Mouse (Mus musculus) hindbrain, embryonic 14.5 days (tissue): ENCODE measurements at regions not wholly inside any gene's neighbourhood (a gene's known extent, or its start where the extent isn't known, plus 50 kb on each side); places are given as distances from the start of the nearest gene placed in this dataset.
"Not testable (repeated sequence)": the region's sequence is repeated elsewhere in the genome, so short reads cannot be mapped to it uniquely, and the experiment has no call there.

ENCODE experiments used
- ATAC-seq: fragments of 200-750 bp; cut with Nextera tagmentation; 2 replicates; pipeline ENCODE4 v1.8.0; 2017; ENCODE audit warnings: moderate number of reproducible peaks, mild to moderate bottlenecking, moderate TSS enrichment, moderate library complexity; ENCODE audit not compliant: low FRiP score
- DNase-seq: peaks from one replicate; pipeline ENCODE4 v3.0.0-alpha.2; 2015; ENCODE audit warnings: low spot score
- H3K27ac ChIP-seq: fragments of 300-500 bp; sonication (generic); 2 replicates; pipeline ENCODE4 v1.5.1; 2014; ENCODE audit warnings: mild to moderate bottlenecking, moderate library complexity
- H3K27me3 ChIP-seq: fragments of 300-500 bp; sonication (generic); 2 replicates; pipeline ENCODE4 v1.6.1; 2014; ENCODE audit warnings: mild to moderate bottlenecking, low read length, mixed read lengths; ENCODE audit not compliant: control insufficient read depth, insufficient read depth
- H3K36me3 ChIP-seq: fragments of 300-500 bp; sonication (generic); replicated peaks from 2 replicates; pipeline ENCODE4 v1.6.1; 2014; ENCODE audit not compliant: control insufficient read depth, insufficient read depth
- H3K4me1 ChIP-seq: fragments of 300-500 bp; sonication (generic); replicated peaks from 2 replicates; pipeline ENCODE4 v1.6.1; 2014; ENCODE audit warnings: antibody characterized with exemption, low read length, mixed read lengths; ENCODE audit not compliant: control insufficient read depth, insufficient read depth
- H3K4me2 ChIP-seq: fragments of 300-500 bp; sonication (generic); replicated peaks from 2 replicates; pipeline ENCODE4 v1.6.1; 2014; ENCODE audit warnings: mild to moderate bottlenecking, moderate library complexity
- H3K4me3 ChIP-seq: fragments of 300-500 bp; sonication (generic); replicated peaks from 2 replicates; pipeline ENCODE4 v1.5.1; 2014; ENCODE audit warnings: mild to moderate bottlenecking, low read length
- H3K9ac ChIP-seq: fragments of 300-500 bp; sonication (generic); 2 replicates; pipeline ENCODE4 v1.6.1; 2014
- H3K9me3 ChIP-seq: fragments of 300-500 bp; sonication (generic); 2 replicates; pipeline ENCODE4 v1.6.1; 2016; ENCODE audit warnings: low read length; ENCODE audit not compliant: control insufficient read depth
- WGBS: fragments of 180-500 bp; shearing (Covaris S2); extraction: QIAGEN DNeasy Blood & Tissue Kit; methylation state at CpG from one replicate; pipeline ENCODE4 v1.1.7; 2014; 5-methylcytosine and 5-hydroxymethylcytosine counted together

DNA sequence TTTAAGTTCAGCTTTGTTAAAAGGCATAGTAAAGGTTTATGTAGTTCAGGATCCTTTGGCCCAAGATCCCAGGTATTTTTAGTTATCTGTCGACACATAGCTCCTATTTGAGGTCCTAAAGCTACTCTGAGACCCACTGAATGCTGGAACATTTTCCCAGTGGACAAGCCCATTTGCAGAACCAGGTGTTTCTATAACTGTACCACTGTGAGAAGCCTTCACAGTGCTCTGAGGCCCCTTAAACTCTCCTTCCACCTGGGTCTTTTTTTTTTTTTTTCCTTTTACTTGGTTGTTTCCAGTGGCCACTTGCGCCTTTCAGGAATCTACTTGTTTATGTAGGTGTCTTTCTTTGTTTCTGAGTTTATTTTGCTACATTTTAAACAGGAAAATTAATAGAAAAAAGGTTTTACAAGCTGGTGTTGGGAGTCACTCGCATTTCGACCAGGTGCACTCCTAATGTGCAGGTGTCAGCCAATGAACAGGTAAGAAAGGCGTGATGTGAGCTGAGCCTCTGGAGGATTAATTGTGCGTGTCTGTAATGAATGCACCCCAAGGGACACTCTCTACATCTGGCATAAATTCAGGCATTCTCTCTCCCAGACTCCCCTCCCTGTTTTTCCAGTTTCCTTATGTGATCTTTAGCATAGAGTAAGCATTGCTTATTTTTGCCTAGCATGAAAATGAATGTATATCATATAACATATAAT is 310.3 kb upstream of the Hand2 start:
- H3K9ac ChIP-seq = no peak overlapping the region
- no peaks in the 10 kb centered on the region for H3K9me3 ChIP-seq
- no peak for DNase-seq
- H3K4me2 ChIP-seq = no peak overlapping the region
- no peak overlapping the region for H3K4me3 ChIP-seq
- WGBS = 70% methylated on average over 6 of the region's 6 CpGs
- no peak for ATAC-seq
- no peak overlapping the region for H3K27ac ChIP-seq
- no peaks in the 10 kb centered on the region for H3K4me1 ChIP-seq
- H3K36me3 ChIP-seq = no peaks in the 10 kb centered on the region
- H3K27me3 ChIP-seq = no peaks in the 10 kb centered on the region

GRCm38 (mm10) chr8:57013813-57014320 is 306.9 kb upstream of the Hand2 start:
- Histone ChIP-seq H3K27ac (no peak overlapping the region), H3K4me2 (no peak overlapping the region), H3K9ac (no peak overlapping the region), H3K4me1 (no peaks in the 10 kb centered on the region), H3K27me3 (no peaks in the 10 kb centered on the region), H3K4me3 (no peak overlapping the region), H3K9me3 (no peaks in the 10 kb centered on the region), H3K36me3 (no peaks in the 10 kb centered on the region)
- no peak for DNase-seq
- 61% methylated on average over 3 of the region's 3 CpGs for WGBS
- ATAC-seq = no peak

GRCm38 (mm10) chr8:57016329-57016728 is 304.5 kb upstream of the Hand2 start:
- no peaks in the 10 kb centered on the region for H3K36me3 ChIP-seq
- H3K27me3 ChIP-seq = no peaks in the 10 kb centered on the region
- no peaks in the 10 kb centered on the region for H3K9me3 ChIP-seq
- no peaks in the 10 kb centered on the region for H3K4me1 ChIP-seq
- H3K27ac ChIP-seq = no peak overlapping the region
- ATAC-seq = no peak
- H3K4me3 ChIP-seq = no peak overlapping the region
- H3K9ac ChIP-seq = no peak overlapping the region
- WGBS = 81% methylated on average over 3 of the region's 3 CpGs
- no peak overlapping the region for H3K4me2 ChIP-seq
- no peak for DNase-seq

DNA sequence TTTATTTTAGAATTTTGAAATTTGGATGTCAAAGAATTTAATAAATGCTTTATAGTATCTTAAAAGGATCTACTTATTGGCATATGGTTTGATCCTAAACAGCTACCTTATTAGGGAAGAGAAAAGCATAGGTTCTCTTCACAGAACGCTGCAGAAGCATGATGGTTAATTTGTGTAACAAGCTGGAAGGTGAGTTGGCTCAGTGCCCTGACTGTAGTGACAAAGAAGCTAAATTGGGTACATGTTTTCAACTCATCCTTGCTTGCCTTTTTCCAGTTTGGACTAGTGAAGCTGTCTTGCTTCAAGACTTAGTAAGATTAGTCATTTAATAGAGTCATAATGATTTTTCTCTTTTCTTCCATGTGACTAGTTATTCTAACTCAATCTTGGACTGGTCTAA is 292.7 kb upstream of the Hand2 start:
- not testable (repeated sequence) for H3K4me2 ChIP-seq, H3K9me3 ChIP-seq, H3K27ac ChIP-seq, ATAC-seq, H3K36me3 ChIP-seq, H3K9ac ChIP-seq, DNase-seq, H3K4me3 ChIP-seq, H3K27me3 ChIP-seq, H3K4me1 ChIP-seq
- WGBS = 83% methylated on average over 1 of the region's 1 CpGs

GRCm38 (mm10) chr8:57048490-57048889 is 272.3 kb upstream of the Hand2 start:
- WGBS = 92% methylated on average over 6 of the region's 6 CpGs
- no peak overlapping the region for H3K9ac ChIP-seq
- no peaks in the 10 kb centered on the region for H3K36me3 ChIP-seq
- no peaks in the 10 kb centered on the region for H3K4me1 ChIP-seq
- H3K27ac ChIP-seq = no peak overlapping the region
- no peaks in the 10 kb centered on the region for H3K9me3 ChIP-seq
- H3K4me3 ChIP-seq = no peak overlapping the region
- H3K4me2 ChIP-seq = no peak overlapping the region
- no peaks in the 10 kb centered on the region for H3K27me3 ChIP-seq
- DNase-seq = no peak
- no peak for ATAC-seq

DNA sequence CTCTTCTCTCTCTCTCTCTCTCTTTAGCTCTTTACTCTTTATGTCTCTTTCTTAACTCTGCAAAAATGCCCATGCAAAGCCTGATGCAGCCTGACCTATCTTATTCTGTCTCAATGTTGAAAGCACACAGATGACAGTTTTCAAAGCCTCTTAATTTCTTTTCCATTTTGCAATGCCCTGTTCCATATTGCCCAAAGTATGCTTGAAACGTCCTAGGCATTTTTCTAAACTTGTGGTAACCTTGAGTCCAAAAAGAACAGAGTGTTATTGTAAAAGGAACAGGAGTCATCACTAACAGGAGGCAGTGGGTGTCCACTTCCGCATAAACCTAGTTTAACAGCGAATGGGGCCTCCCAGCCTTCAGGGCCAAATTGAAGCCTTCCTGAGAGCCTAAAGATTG is 271.9 kb upstream of the Hand2 start:
- H3K4me2 ChIP-seq = no peak overlapping the region
- no peaks in the 10 kb centered on the region for H3K27me3 ChIP-seq
- H3K4me1 ChIP-seq = no peaks in the 10 kb centered on the region
- 82% methylated on average over 3 of the region's 3 CpGs for WGBS
- H3K4me3 ChIP-seq = no peak overlapping the region
- ATAC-seq (no peak), DNase-seq (no peak)
- no peak overlapping the region for H3K9ac ChIP-seq
- H3K36me3 ChIP-seq = no peaks in the 10 kb centered on the region
- no peaks in the 10 kb centered on the region for H3K9me3 ChIP-seq
- no peak overlapping the region for H3K27ac ChIP-seq

- H3K9me3 ChIP-seq = no peaks in the 10 kb centered on the region
- WGBS = 77% methylated on average over 4 of the region's 4 CpGs
- H3K9ac ChIP-seq = no peak overlapping the region
- ATAC-seq (no peak), DNase-seq (no peak)
- no peaks in the 10 kb centered on the region for H3K4me1 ChIP-seq
- H3K4me2 ChIP-seq = no peak overlapping the region
- no peaks in the 10 kb centered on the region for H3K36me3 ChIP-seq
- H3K27me3 ChIP-seq = no peaks in the 10 kb centered on the region
- no peak overlapping the region for H3K27ac ChIP-seq
- no peak overlapping the region for H3K4me3 ChIP-seq
Observed at GRCm38 (mm10) chr8:57052661-57053060, 268.1 kb upstream of the Hand2 start.

DNA sequence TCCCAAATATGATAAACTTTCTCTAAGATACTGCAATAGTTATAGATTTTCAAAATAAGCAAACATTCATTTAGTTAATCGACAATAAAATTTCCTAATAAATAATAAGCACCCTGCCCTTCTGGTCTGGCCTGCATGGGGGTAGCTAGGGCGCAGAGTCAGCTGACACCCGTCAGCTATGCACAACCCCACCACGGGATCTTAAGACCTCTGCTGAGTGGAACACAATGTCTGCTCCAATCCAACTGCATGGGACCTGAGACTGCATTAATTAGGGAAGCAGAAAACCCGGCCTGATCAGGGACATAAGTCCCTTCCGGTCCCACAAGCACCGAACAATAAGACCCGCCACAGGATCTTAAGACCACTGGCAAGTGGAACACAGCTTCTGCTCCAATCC is 243.8 kb upstream of the Hand2 start:
- no peak for DNase-seq
- ATAC-seq = no peak

DNA sequence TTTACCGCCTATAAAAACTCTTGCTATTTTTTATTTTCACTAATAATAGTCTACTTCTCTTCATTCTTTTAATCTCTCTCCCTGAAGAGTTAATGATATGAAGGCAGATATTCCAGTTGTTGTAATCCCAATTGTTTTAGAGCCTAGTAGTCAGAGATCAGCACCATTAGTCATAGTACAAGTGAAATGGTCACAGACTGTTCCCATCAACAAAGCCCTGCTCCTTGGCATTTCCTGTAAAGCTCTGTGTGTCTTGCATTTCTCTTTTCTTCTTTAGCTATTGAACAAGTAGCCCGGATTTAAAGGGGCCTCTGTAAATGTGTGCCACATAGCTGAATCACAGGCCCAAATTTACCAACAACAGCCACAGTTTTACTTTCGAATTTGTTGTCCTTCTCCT is 234.0 kb upstream of the Hand2 start:
- no peak overlapping the region for H3K4me3 ChIP-seq
- ATAC-seq = no peak

More for the DNA sequence above, 243.8 kb upstream of the Hand2 start:
- WGBS = 82% methylated on average over 8 of the region's 8 CpGs
- no peaks in the 10 kb centered on the region for H3K9me3 ChIP-seq
- H3K27me3 ChIP-seq = no peaks in the 10 kb centered on the region
- H3K4me2 ChIP-seq = no peak overlapping the region
- no peak overlapping the region for H3K4me3 ChIP-seq
- no peak overlapping the region for H3K27ac ChIP-seq
- no peaks in the 10 kb centered on the region for H3K36me3 ChIP-seq
- no peaks in the 10 kb centered on the region for H3K4me1 ChIP-seq
- H3K9ac ChIP-seq = no peak overlapping the region

DNA sequence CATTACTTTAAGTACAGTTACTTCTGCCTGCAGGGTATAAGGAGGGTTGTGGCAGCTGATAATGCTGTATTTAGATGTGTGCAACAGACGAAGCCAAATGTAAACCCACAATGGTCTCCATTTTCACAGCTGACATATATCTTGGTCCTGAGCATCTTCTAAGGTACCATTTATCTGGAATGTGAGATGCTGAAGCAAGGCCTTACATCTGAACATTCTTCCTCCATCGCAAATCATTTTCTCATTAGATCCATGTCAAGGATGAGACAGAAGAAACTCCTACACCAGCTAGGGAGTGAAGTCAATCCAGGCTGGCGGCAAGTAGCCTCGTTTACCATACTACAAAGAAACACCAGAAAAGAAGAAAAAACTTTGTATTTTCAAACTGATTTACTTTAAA is 228.4 kb upstream of the Hand2 start:
- 93% methylated on average over 4 of the region's 4 CpGs for WGBS
- Histone ChIP-seq H3K27me3 (no peaks in the 10 kb centered on the region), H3K36me3 (no peaks in the 10 kb centered on the region), H3K9me3 (no peaks in the 10 kb centered on the region), H3K4me3 (no peak overlapping the region), H3K4me1 (no peaks in the 10 kb centered on the region), H3K27ac (no peak overlapping the region), H3K9ac (no peak overlapping the region), H3K4me2 (no peak overlapping the region)
- ATAC-seq = no peak
- DNase-seq = no peak

More for the DNA sequence above, 234.0 kb upstream of the Hand2 start:
- no peaks in the 10 kb centered on the region for H3K9me3 ChIP-seq
- DNase-seq = no peak
- no peak overlapping the region for H3K4me2 ChIP-seq
- no peaks in the 10 kb centered on the region for H3K36me3 ChIP-seq
- no peak overlapping the region for H3K9ac ChIP-seq
- WGBS = 73% methylated on average over 3 of the region's 3 CpGs
- no peak overlapping the region for H3K27ac ChIP-seq
- no peaks in the 10 kb centered on the region for H3K27me3 ChIP-seq
- no peaks in the 10 kb centered on the region for H3K4me1 ChIP-seq
